Mouse (Mus musculus): ENCODE data around the gene Pdss1. TPM values are rescaled to one million over a fixed set of nuclear protein-coding genes. Genes with fewer than 3 reads are reported as not detected.
A peak's percentile ranks its signal among the peaks of the same experiment; 100 is the strongest.

Pdss1 gene
- polyA plus RNA-seq, 1 experiment = not detected

DNA sequence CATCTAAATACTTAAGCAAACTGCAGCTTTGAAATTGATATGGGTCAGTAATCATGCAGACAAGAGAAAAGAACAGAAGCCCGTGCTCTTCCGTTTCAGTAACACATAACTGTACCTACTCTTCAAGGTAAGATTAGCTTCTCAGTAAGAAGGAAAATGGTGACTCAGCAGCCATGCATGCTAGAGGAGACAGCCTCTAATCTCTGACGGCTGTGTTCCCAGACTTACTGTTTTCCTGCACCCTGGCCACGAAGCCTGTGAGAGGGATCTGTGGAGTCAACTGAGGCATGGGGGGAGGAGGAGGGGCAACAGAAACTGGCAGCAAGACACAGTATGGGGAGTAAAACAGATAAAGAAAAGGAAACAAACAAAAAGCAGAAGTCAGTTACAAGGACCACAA, 54.6 kb downstream of the Pdss1 start:
- H3K4me1 ChIP-seq (ENCODE audit: control insufficient read depth, insufficient read depth, low read length) = peaks cover 2% of the 10 kb centered on the region; the same call in 1 of the 2 replicates

DNA sequence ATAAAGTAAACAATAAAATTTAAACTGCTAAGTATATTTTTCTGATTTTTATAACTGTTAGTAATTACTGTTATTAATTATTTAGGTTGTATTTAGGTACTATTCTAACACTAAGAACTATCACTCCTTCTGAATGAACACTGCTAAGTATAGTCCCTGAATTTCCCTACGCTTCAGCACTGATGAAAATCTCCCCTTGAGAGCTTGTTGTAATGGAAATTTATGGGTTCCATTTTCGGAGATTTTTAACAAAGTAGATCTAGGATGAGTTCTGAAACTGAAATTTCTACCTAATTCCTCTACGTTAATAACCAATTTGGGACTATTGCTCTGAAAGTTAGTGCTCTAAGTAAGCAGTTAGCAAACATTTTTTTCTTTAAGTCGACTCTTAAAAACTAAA, 59.0 kb downstream of the Pdss1 start:
- Histone ChIP-seq H3K4me1 (ENCODE audit: control insufficient read depth, insufficient read depth, low read length) (peaks cover 2% of the 10 kb centered on the region; the same call in 1 of the 2 replicates), H3K27ac (ENCODE audit: insufficient read depth, low read depth, low read length) (no peak overlapping the region), H3K4me3 (ENCODE audit: insufficient read depth, low read depth, low read length) (no peak overlapping the region)
- 73% methylated on average over 4 of the region's 4 CpGs for WGBS
- TF ChIP-seq POLR2A (IDR thresholded peaks at IDR 0.05; ENCODE audit: insufficient read depth, low read depth, low read length) (no peak), CTCF (IDR thresholded peaks at IDR 0.05; ENCODE audit: insufficient read depth, low read depth, low read length) (no peak)

More for the DNA sequence above, 54.6 kb downstream of the Pdss1 start:
- TF ChIP-seq CTCF (IDR thresholded peaks at IDR 0.05; ENCODE audit: insufficient read depth, low read depth, low read length) = no peak
- TF ChIP-seq POLR2A (IDR thresholded peaks at IDR 0.05; ENCODE audit: insufficient read depth, low read depth, low read length) = no peak
- Histone ChIP-seq H3K4me3 (ENCODE audit: insufficient read depth, low read depth, low read length) (no peak overlapping the region), H3K27ac (ENCODE audit: insufficient read depth, low read depth, low read length) (no peak overlapping the region)
- 36% methylated on average over 4 of the region's 4 CpGs for WGBS

DNA sequence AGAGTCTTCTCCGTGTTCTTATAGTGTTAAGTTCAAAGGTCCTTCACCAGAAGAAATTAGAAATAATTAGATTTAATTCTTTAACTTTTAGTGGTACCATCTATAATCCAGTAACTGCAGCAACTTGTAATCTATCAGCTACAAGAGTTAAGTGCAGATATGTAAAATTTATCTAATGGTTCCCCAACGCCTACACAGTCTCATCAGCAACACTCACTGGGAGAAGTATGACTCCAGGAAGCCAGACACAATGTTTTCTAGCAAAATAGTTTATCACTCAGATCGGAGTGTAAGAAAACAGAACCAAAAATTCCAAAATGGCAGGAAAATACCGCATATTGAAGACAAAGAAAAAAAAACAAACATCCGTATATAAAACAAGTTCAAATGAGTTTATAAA, 60.6 kb downstream of the Pdss1 start:
- 94% methylated on average over 5 of the region's 5 CpGs for WGBS
- TF ChIP-seq POLR2A (IDR thresholded peaks at IDR 0.05; ENCODE audit: insufficient read depth, low read depth, low read length) (no peak), CTCF (IDR thresholded peaks at IDR 0.05; ENCODE audit: insufficient read depth, low read depth, low read length) (no peak)
- H3K4me3 ChIP-seq (ENCODE audit: insufficient read depth, low read depth, low read length) = no peak overlapping the region
- H3K27ac ChIP-seq (ENCODE audit: insufficient read depth, low read depth, low read length) = no peak overlapping the region
- no peaks in the 10 kb centered on the region for H3K4me1 ChIP-seq (ENCODE audit: control insufficient read depth, insufficient read depth, low read length)

DNA sequence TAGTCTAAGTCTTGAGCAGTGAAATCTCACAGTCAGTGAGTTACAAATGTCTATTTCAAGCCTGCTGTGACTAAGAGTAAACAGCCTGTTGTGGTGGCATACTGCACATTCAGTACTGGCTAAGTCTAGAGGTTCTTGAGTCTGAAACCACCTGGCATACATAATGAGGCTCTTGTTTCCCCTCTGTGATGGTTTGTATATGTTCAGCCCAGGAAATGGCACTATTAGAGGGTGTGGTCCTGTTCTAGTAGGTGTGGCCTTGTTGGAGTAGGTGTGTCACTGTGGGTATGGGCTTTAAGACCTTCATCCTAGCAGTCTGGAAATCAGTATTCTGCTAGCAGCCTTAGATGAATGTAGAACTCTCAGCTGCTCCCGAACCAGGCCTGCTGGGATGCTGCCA, 62.1 kb downstream of the Pdss1 start:
- H3K4me3 ChIP-seq (ENCODE audit: insufficient read depth, low read depth, low read length) = no peak overlapping the region
- 12% methylated on average over 1 of the region's 1 CpGs for WGBS
- TF ChIP-seq POLR2A (IDR thresholded peaks at IDR 0.05; ENCODE audit: insufficient read depth, low read depth, low read length) (no peak), CTCF (IDR thresholded peaks at IDR 0.05; ENCODE audit: insufficient read depth, low read depth, low read length) (no peak)
- H3K4me1 ChIP-seq (ENCODE audit: control insufficient read depth, insufficient read depth, low read length) = no peaks in the 10 kb centered on the region
- no peak overlapping the region; the same call in 1 of the 2 replicates for H3K27ac ChIP-seq (ENCODE audit: insufficient read depth, low read depth, low read length)

DNA sequence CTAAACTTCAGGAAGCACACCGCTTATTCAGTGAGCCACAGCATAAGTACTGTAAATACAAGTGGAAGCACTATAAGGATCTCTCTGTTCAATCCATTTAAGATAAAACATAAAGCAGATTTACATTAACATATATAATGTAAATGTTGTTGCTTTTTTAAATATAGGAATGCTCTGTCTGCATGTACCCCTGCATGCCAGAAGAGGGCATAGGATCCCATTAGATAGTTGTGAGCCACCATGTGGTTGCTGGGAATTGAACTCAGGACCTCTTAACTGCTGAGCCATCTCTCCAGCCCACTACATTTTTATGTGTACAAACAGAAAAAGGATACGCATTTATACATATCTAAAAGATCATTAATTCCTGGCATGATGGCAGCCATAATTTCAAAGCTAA, 66.4 kb downstream of the Pdss1 start:
- H3K27ac ChIP-seq (ENCODE audit: insufficient read depth, low read depth, low read length) = no peak overlapping the region
- 97% methylated on average over 2 of the region's 2 CpGs for WGBS
- H3K4me1 ChIP-seq (ENCODE audit: control insufficient read depth, insufficient read depth, low read length) = no peaks in the 10 kb centered on the region

DNA sequence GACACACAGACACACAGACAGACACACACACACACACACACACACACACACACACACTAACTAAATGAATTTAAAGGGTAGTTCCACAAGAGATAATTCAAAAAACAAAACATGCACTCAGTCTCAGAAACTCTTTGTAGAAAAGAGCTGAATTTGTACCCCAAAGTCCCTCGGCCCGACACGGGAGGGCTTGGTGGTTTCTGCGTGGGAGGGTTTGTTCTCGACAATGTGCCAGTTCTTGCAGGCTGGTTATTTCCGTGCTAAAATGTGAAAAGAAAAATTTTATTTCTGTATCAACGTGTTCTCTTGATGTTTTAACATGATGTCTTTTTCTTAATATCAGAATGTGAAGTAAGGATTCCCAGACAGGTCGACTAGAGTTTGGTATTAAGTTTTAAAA, 66.9 kb downstream of the Pdss1 start:
- Histone ChIP-seq H3K4me3 (ENCODE audit: insufficient read depth, low read depth, low read length) (no peak overlapping the region), H3K4me1 (ENCODE audit: control insufficient read depth, insufficient read depth, low read length) (no peaks in the 10 kb centered on the region), H3K27ac (ENCODE audit: insufficient read depth, low read depth, low read length) (no peak overlapping the region)
- WGBS = 92% methylated on average over 8 of the region's 8 CpGs
- TF ChIP-seq CTCF (IDR thresholded peaks at IDR 0.05; ENCODE audit: insufficient read depth, low read depth, low read length) = no peak
- TF ChIP-seq POLR2A (IDR thresholded peaks at IDR 0.05; ENCODE audit: insufficient read depth, low read depth, low read length) = no peak

More for the DNA sequence above, 66.4 kb downstream of the Pdss1 start:
- TF ChIP-seq POLR2A (IDR thresholded peaks at IDR 0.05; ENCODE audit: insufficient read depth, low read depth, low read length) (no peak), CTCF (IDR thresholded peaks at IDR 0.05; ENCODE audit: insufficient read depth, low read depth, low read length) (no peak)
- H3K4me3 ChIP-seq (ENCODE audit: insufficient read depth, low read depth, low read length) = no peak overlapping the region

DNA sequence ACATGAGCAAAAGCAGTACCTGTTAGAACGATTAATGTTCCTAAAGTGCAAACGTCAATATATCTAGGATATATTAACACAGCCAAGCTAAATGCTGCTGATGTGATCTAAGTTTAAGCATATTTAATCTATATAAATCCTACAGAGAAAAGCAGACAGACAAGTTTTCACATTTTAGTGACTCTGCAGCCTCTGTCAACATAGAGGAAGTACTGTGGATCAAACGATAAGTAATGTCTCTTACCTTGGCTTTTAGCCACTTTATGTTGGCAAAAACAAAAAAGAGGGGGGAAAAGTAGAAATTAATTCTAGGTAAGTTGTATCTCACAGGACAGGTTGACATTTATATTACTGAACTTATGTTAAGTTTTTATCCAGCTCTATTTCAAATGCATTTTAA, 67.6 kb downstream of the Pdss1 start:
- 84% methylated on average over 3 of the region's 3 CpGs for WGBS
- Histone ChIP-seq H3K4me1 (ENCODE audit: control insufficient read depth, insufficient read depth, low read length) (no peaks in the 10 kb centered on the region), H3K27ac (ENCODE audit: insufficient read depth, low read depth, low read length) (no peak overlapping the region), H3K4me3 (ENCODE audit: insufficient read depth, low read depth, low read length) (no peak overlapping the region)
- no peak for TF ChIP-seq POLR2A (IDR thresholded peaks at IDR 0.05; ENCODE audit: insufficient read depth, low read depth, low read length)
- TF ChIP-seq CTCF (IDR thresholded peaks at IDR 0.05; ENCODE audit: insufficient read depth, low read depth, low read length) = no peak

DNA sequence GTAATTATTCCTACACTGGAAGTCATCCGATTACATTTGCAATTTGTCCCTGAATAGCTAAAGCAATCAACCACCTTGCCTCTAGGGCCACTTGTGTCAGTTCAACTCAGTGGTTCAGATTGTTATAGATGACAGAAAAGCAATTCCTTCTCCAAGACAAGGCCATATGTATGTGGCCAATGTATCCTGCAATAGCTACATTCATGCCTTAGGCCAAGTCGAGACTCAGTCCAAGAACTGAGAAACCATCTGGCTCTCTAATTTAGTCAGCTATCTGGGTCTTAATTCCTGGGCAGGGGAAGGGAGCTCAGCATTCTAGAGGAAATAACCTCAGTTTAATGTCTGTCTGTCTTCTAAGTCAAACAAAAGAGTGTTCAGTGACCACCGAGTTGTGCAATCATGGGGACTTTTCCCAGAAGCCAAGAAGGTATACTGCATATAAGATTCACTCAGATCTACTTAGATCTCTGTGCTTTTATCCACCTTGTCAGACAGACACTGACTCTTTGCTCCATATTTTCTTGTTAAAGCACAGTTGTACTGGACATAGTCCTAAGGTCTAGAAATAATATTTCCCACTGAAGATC, 82.2 kb downstream of the Pdss1 start:
- Histone ChIP-seq H3K4me1 (ENCODE audit: control insufficient read depth, insufficient read depth, low read length) (no peaks in the 10 kb centered on the region), H3K4me3 (ENCODE audit: insufficient read depth, low read depth, low read length) (no peak overlapping the region), H3K27ac (ENCODE audit: insufficient read depth, low read depth, low read length) (no peak overlapping the region)
- WGBS = 56% methylated on average over 3 of the region's 3 CpGs
- TF ChIP-seq POLR2A (IDR thresholded peaks at IDR 0.05; ENCODE audit: insufficient read depth, low read depth, low read length) = no peak
- no peak for TF ChIP-seq CTCF (IDR thresholded peaks at IDR 0.05; ENCODE audit: insufficient read depth, low read depth, low read length)

DNA sequence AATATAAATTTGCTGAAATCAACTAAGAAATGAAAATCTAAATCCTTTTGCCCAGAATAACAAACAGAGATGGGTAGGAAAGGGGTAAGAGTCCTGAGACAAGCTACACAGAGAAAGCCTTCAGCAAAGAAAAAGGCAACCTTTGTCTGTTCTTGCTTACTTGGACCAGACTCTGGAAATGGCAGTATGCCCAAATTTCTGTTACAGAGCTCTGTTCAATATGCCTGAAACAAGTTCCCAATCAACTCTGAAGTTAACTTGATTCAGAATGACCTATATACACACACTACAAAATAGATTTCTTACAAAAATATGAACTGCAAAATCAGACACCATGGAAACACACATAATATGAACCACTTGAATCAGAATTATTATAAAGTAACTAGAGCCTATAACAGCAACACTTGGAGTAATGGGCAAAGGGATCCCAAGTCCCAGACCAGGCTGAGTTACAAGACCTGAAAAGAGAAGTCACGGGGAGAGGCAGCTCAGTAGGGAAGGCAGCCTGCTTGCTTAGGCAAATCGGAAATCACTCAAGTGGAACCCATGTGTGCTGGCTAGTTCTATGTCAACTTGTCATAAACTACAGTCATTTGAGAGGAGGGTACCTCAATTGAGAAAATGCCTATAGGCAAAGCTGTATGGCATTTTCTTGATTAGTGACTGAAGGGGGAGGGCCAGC, 90.8 kb downstream of the Pdss1 start:
- Histone ChIP-seq H3K27ac (ENCODE audit: insufficient read depth, low read depth, low read length) (peak overlapping the region; percentile 46), H3K4me1 (ENCODE audit: control insufficient read depth, insufficient read depth, low read length) (peaks cover 2% of the 10 kb centered on the region; the same call in 1 of the 2 replicates), H3K4me3 (ENCODE audit: insufficient read depth, low read depth, low read length) (no peak overlapping the region)
- WGBS = 51% methylated on average over 2 of the region's 2 CpGs
- TF ChIP-seq CTCF (IDR thresholded peaks at IDR 0.05; ENCODE audit: insufficient read depth, low read depth, low read length) = no peak

Other genes with a start within 250 kb of the Pdss1 start
- not detected in 2 replicates for gene Apbb1ip, start 121.4 kb upstream of the Pdss1 start, polyA plus RNA-seq (2012; ENCODE audit: insufficient read depth, insufficient read length, low replicate concordance, missing spikeins)
- 578 TPM in 1 of 2 replicates, not detected in the other for gene Abi1, start 144.7 kb downstream of the Pdss1 start, polyA plus RNA-seq (2012; ENCODE audit: insufficient read depth, insufficient read length, low replicate concordance, missing spikeins)
- not detected in 2 replicates for gene Acbd5, start 172.6 kb downstream of the Pdss1 start, polyA plus RNA-seq (2012; ENCODE audit: insufficient read depth, insufficient read length, low replicate concordance, missing spikeins)